Mouse (Mus musculus): ENCODE measurements at regions not wholly inside any gene's neighbourhood (a gene's known extent, or its start where the extent isn't known, plus 50 kb on each side); places are given as distances from the start of the nearest gene placed in this dataset.
"Not testable (repeated sequence)": the region's sequence is repeated elsewhere in the genome, so short reads cannot be mapped to it uniquely, and the experiment has no call there.

DNA sequence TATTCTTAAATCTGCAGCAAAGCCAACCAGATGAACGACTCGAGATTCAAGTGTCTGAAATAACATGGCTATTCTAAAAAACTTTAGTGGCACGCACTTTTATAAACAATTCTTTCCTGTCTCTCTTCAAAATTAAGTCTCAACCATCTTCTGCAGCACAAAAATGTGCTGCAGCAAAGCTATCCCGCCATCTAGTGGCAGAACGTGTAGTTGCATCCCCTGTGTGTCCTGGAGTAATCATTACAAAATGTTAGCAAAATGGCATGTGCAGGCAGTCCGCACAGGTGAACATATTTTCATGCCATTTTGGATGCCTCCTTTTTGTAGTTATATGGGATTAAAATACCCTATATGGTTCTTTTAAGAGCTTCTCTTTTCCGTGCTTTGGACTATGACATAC is 293.1 kb upstream of the Slc7a14 start:
- Histone ChIP-seq H3K4me1 (ENCODE audit: control insufficient read depth, insufficient read depth, low read length) (no peaks in the 10 kb centered on the region), H3K36me3 (ENCODE audit: control insufficient read depth, insufficient read depth, low read length) (no peaks in the 10 kb centered on the region), H3K4me3 (ENCODE audit: insufficient read depth, low read depth, low read length) (no peak overlapping the region), H3K27me3 (replicated peaks; ENCODE audit: control insufficient read depth, insufficient read depth, low read length) (no peaks in the 10 kb centered on the region), H3K27ac (ENCODE audit: insufficient read depth, low read depth, low read length) (no peak overlapping the region)
- peak; percentile 72 for DNase-seq
- WGBS, result 11% methylated on average over 7 of the region's 7 CpGs
- TF ChIP-seq CTCF (conservative IDR thresholded peaks at IDR 0.05; ENCODE audit: insufficient read depth, insufficient read length, low read depth, low read length) (peak; percentile 86), POLR2A (IDR thresholded peaks at IDR 0.05; ENCODE audit: low read depth, low read length) (no peak)

DNA sequence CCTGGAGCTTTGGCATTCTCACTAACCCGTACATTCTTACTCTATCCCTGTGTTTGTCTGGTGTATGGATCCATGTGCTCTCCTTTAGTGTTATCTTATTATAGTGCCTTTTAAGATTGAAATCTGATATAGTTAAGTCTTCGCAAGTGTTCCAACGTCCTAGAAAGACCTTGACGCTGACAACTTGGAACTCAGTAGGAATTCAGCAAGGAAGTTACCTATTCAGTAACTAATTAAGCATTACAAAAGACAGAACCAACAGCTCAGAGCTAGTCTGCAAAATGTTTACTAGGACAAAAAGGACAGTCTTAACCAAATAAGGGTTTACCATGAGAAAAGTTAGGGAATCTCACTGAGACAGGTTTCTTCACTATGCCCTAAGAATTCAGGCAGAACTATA is 286.4 kb upstream of the Slc7a14 start:
- H3K27me3 ChIP-seq (replicated peaks; ENCODE audit: control insufficient read depth, insufficient read depth, low read length), result not testable (repeated sequence)
- 39% methylated on average over 4 of the region's 4 CpGs for WGBS

DNA sequence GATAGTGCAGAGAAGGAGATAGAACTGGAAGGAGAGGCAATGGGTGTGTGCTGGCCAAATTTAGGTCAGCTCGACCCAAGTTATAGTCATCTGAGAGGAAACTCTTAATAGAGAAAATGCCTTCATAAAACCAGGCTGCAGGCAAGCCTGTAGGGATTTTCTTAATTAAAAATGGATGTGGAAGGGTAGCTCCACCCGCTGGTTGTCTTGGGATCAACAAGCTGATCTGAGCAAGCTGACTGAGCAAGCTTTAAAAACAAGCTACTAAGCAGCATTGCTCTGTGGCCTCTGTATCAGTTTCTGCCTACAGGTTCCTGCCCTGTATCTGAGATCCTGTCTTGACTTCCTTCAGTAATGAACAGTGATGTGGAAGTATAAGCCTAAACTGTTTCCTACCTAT is 275.8 kb upstream of the Slc7a14 start:
- Histone ChIP-seq H3K27ac (ENCODE audit: insufficient read depth, low read depth, low read length) (no peak overlapping the region), H3K4me1 (ENCODE audit: control insufficient read depth, insufficient read depth, low read length) (no peaks in the 10 kb centered on the region), H3K4me3 (ENCODE audit: insufficient read depth, low read depth, low read length) (no peak overlapping the region), H3K27me3 (replicated peaks; ENCODE audit: control insufficient read depth, insufficient read depth, low read length) (no peaks in the 10 kb centered on the region), H3K36me3 (ENCODE audit: control insufficient read depth, insufficient read depth, low read length) (no peaks in the 10 kb centered on the region)
- peak; percentile 7 for DNase-seq
- 44% methylated on average over 2 of the region's 2 CpGs for WGBS
- TF ChIP-seq CTCF (conservative IDR thresholded peaks at IDR 0.05; ENCODE audit: insufficient read depth, insufficient read length, low read depth, low read length) (peak; percentile 33; the same call in 1 of the 2 replicates), POLR2A (IDR thresholded peaks at IDR 0.05; ENCODE audit: low read depth, low read length) (no peak)

More for the DNA sequence above, 286.4 kb upstream of the Slc7a14 start:
- DNase-seq, result peak; percentile 37
- H3K4me3 ChIP-seq (ENCODE audit: insufficient read depth, low read depth, low read length); H3K36me3 ChIP-seq (ENCODE audit: control insufficient read depth, insufficient read depth, low read length); H3K27ac ChIP-seq (ENCODE audit: insufficient read depth, low read depth, low read length); H3K4me1 ChIP-seq (ENCODE audit: control insufficient read depth, insufficient read depth, low read length): not testable (repeated sequence)

GRCm38 (mm10) chr3:31573849-31574248 is 263.7 kb upstream of the Slc7a14 start:
- Histone ChIP-seq H3K4me3 (ENCODE audit: insufficient read depth, low read depth, low read length) (no peak overlapping the region), H3K27me3 (replicated peaks; ENCODE audit: control insufficient read depth, insufficient read depth, low read length) (no peaks in the 10 kb centered on the region), H3K4me1 (ENCODE audit: control insufficient read depth, insufficient read depth, low read length) (no peaks in the 10 kb centered on the region), H3K36me3 (ENCODE audit: control insufficient read depth, insufficient read depth, low read length) (no peaks in the 10 kb centered on the region), H3K27ac (ENCODE audit: insufficient read depth, low read depth, low read length) (no peak overlapping the region)
- no peak for DNase-seq
- 68% methylated on average over 3 of the region's 3 CpGs for WGBS
- TF ChIP-seq POLR2A (IDR thresholded peaks at IDR 0.05; ENCODE audit: low read depth, low read length) (no peak), CTCF (conservative IDR thresholded peaks at IDR 0.05; ENCODE audit: insufficient read depth, insufficient read length, low read depth, low read length) (no peak)

Measured in kidney, adult 2 months (tissue).